Mouse (Mus musculus) liver, adult (tissue): ENCODE data around the gene Hoxd9.

Experiments
- GATA4 ChIP-seq: IDR thresholded peaks from 2 replicates; pipeline ENCODE4 v1.6.1; 2014; ENCODE audit warnings: mild to moderate bottlenecking, low read length; ENCODE audit not compliant: insufficient replicate concordance

Hoxd9 gene

DNA sequence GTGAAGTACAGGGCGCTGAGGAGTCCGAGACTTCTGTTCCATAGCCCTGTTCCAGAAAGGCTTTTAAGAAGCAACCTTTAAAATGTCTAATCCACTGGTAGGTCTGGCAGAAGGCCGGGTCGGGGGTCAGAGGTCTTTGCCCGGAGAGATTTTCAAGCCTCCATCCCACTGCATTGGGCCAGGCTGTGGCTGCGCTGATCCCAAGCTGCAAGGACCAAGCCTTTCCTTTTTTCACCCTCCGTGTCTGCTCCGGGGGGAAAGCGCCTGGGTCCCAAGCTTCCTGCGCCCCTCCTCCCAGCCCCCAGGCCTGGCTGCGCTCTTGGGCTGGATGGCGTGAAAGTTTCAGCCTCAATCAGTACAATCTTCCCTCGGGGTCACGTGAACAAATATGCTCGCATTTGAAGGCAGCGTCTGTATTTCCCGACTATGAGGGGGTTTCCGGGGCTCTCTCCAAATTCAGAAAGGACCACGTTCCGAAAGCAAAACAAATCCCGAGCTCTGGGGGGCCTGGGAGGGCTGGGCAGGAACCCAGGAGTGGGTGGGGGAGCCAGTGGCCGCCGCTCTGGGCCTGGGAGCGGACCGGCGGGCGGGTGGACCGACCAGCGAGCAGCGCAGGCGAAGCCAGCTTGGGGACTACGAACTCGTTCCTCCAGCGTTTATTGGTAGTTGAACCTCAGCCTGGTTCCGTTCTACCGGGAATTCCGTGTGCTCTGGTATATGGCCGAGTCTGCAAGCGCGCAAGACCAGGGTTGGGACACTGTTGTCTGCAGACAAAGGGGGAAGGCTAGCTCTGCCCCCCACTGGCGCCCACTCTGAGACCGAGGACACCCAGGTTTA, 38.5 kb downstream of the Hoxd9 start:
- TF ChIP-seq GATA4, result no peak

DNA sequence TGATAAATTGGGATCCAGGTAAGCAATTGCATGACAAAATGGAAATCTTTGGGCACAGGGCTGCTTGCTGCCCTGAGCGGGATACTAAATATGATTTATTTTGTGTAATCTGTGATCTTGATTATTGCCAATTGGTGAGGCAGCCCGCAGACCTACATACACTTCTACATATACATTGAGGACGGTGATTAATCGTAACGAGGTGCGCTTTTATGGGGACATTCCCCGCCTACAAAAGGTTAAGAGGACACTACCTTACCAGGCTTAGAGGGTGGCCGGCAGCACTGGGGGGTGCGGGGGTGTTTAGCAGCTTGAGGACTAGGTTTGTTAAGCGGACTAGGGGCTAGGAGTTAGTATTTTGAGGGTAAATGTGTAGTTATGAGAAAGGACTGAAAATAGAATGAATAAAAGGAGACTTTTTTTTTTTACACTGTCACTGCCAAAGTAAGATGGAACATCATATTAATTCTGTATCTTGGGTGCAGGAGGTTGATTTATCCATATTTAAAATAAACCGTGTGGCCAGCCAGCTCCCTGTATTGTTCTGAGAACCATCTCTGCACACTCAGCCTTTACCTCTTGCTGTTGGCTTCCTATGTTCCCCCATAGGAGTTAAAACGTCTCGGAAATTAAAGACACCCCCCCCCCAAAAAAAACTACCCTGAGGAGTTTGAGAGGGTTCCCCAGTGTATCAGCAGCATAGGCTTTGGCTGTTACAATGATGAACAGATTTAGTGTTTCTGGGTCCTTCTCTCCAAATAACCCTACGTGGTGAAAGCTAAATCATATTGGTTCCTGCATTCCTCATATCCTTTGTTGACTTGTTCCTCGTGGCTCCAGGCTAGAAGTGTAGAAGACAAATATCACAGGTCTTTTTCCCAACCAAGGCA, 39.4 kb downstream of the Hoxd9 start:
- TF ChIP-seq GATA4, result no peak

DNA sequence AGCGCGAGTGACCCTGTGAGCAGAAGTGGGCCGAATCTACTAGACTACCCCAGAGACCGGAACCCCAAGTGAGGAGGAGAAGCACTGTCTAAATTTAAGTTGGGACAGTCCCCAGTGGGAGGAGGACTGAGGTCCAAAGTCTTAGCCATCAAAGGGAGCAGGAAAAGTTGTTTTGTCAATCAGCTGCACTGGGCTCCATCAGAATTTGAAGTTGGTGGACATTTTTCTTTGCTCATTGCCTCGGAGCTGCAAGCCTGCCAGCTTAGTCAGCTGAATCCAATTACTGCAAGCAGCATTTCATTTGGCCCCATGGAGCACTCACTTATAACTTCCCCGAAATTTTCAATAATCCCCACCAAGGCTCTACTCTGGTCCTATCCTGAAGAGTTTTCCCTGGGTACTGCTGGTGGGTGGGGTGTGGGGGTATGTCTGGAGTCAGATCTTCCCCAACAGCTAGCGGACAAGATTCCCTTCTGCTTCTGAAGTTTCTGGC, 40.1 kb downstream of the Hoxd9 start:
- no peak for TF ChIP-seq GATA4

DNA sequence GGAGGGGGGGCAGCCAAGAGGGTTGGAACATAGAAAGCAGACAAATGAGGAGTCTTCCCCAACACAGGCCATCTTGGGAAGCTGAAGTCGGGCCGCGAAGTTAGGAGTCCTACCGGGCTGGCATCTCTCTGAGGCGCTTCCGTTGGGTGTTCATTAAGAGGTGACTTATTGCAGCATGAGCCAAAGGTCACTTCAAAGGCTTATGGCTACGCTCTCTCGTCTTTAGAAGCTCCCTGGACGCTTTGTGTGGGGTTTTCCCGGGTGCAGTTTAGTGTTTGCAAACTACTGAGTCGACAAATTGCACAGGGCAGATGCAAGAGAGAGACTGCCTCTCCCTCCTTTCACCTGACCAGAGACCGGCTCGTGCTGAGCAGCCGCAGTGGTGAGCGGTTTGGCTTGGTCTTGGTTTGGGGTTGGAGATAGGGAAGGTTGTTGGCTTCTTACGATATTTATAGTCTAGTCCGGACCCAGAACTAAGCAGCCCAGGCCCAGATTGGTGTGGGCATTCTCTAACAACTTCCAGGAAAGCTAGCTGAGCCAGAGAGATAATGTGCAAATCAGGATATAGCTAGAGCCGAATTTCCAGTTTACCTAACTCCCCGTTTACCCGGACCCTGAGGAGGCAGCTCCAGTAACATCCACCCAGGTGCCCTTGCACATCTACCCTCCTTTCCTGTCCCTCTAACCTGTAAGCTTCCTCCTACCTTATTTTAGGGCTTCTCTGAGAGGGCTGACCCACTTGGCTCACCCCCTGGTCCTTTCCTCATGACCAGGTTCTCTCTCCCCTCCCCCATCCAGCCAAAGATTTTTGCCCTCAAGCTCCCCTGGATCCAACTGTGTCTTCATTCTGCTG, 41.3 kb downstream of the Hoxd9 start:
- TF ChIP-seq GATA4, result no peak

DNA sequence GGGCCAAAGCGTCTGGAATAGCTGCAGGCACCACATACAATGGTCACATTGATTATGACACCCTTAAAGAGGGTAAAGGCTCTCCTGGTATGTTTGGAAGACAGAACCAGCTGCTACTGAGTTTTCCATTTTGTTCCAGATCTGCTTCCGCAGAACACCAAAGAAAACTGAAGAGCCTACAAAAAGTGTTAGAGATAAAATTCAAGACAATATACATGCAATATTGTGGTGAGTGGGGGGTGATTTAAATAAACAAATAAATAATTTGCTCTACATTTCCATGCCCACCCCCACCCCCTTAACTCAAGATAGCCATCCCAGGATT, 41.9 kb downstream of the Hoxd9 start:
- no peak for TF ChIP-seq GATA4

DNA sequence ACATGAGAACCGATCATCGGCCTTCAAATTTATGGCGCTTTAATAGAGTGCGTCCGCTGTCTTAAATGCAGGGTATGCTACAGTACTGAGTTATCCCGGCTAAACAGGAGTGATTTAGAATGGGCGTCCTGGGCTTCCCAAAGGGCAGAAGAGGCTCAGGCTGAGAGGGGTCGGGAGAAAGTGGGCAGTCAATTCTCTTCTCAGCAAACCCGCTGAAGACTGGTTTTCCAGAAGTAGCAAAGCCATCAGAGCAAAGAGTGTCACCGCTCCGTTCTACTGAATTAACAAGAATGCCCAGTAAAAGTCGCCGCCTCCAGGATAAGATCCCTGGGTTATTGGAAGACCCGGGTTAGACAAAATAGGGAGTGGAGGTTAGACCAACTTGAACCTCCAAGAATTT, 42.3 kb downstream of the Hoxd9 start:
- TF ChIP-seq GATA4, result no peak

DNA sequence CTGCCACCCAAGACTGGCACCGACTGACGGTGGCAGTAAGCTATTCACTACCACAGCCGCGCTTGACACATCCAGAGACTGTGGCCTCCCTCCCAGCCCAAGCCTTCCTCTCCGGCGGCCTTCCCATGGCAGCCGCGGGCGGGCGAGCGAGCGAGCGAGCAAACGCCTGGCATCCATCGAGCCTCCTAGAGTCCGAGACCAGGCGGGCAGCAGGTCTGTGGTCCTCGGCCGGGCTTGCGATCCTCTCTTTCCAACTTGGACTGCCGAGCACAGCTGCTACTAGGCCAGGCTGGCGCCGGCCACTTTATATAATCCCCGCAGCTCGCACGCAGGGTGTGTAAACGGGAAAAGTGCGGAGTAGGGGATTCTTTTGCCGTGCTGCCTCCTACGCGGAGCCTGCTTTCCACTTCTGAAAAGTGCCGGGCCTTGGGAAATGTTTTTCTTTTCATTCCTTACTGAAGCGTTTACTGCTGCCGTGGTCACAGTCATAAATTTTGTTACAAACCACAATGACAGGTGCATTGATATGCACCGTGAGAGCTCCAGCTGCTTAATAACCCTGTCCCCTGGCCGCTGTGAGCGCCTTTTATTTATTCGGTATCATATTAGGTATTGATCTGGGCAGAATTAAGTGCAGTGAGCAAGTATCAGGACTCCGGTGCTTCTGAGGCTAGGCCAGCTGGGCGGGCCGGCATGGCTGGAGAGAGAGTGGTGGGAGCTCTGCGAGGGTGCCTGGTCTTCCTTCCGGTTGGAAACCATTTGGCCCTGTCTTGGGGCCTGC, 43.0 kb downstream of the Hoxd9 start:
- TF ChIP-seq GATA4, result no peak

DNA sequence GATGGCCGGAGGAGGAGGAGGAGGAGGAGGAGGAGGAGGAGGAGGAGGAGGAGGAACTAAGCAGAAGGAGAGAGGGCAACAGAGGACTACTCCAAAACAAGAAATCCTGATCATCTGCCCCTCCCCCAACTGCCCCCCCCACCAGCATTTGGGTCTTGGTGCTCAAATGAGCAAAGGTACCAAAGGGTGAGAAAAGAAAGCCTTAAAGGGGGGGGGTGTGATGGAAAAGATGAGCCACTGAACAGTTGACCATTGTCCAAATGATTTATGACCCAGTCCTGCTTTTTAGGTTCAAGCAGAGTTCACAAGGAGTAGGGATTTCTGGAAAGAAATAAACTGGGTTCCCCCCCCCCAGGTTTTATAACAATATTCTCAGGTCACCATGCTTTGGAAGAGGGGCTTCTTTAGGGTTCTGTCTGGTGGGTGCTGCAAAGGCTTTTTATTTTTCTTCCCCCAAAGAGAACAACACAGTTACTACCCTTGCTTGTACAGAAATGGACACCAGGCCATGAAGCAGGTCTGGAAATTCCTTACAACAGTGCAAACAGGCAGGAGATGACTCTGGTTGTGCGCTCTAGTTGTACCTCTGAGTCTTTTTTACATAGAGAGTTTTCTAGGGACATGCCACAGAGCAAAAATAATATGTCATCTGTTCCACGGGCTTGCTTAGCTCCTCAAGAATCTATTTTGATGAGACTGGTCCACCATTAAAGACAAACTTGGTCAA, 43.9 kb downstream of the Hoxd9 start:
- no peak for TF ChIP-seq GATA4

DNA sequence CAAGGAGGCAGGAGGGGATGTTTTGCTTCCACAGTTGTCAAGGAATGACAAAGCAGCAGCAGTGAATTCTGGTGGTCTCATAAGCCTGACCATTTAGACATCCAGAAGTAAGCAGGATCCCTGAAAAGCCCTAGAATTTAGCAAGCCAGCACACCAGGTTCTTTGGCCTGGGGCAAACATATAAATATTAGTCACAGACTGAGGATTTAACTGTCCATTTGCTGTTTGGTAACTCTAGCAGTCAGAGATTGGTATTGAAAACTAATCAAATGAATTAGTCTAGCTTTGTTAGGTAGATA, 44.4 kb downstream of the Hoxd9 start:
- no peak for TF ChIP-seq GATA4

DNA sequence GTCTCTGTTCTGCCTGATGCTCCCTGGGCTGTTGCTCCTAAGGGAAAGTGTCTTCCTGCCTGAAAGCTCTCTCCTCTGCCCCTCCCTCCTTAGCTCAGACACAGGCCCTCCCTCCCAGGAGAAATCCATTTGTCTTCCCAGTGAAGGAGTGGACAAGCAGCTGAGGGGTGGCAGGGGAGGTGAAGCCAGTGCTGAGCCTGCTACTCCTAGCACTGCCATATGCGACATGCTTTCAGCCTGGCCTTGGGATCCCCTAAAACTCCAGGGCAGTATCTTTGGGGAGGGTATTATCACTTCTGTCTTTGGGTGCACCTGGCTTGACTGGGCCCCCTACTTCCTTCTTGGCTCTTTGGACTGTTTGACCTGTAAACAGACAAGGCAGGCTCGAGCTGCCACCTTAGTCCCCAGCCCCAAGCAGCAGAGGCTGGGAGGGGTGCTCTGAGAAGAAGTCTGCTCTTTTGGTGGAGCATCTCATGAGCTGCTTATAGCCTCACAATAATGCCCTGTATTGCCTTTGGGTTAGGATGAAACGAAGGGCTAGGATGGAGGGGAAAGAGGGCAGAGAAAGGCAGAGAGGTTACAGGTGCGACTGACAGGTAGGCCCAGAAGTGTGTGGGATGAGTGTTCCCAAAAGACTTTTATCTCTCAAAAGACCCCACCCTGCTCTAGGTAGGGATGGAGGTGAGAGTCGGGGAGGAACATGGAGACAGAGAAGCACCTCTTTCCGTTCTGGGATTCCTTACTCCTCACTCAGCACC, 48.2 kb downstream of the Hoxd9 start:
- TF ChIP-seq GATA4, result no peak

DNA sequence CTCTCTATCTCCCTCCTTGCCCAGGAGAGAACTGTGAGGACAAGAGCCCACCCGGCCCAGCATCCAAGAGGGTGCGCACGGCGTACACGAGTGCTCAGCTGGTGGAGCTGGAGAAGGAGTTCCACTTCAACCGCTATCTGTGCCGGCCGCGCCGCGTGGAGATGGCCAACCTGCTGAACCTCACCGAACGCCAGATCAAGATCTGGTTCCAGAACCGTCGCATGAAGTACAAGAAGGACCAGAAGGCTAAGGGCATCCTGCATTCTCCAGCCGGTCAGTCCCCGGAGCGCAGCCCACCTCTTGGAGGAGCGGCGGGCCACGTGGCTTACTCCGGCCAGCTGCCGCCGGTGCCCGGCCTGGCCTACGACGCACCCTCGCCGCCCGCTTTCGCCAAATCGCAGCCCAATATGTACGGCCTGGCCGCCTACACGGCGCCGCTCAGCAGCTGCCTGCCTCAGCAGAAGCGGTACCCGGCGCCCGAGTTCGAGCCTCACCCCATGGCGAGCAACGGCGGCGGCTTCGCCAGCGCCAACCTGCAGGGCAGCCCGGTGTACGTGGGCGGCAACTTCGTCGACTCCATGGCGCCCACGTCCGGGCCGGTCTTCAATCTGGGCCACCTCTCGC, 48.9 kb downstream of the Hoxd9 start:
- TF ChIP-seq GATA4, result no peak

DNA sequence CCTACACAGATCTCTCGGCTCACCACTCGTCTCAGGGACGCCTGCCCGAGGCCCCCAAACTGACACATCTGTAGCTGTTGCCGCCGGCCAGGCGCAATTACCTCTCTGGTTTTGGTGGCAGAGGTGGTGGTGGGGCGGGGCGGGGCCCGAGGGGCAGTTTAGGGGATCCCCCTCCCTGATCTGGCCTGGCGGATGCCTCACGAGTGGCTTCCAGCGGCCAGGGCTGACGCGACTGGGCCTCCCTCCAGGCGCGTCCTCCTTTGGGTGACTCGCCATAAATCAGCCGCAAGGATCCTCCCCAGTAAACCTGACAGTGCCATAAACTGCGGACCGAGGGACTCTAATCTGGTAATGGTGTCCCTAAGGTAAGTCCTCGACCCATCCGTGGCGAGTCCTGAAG, 49.5 kb downstream of the Hoxd9 start:
- no peak for TF ChIP-seq GATA4

DNA sequence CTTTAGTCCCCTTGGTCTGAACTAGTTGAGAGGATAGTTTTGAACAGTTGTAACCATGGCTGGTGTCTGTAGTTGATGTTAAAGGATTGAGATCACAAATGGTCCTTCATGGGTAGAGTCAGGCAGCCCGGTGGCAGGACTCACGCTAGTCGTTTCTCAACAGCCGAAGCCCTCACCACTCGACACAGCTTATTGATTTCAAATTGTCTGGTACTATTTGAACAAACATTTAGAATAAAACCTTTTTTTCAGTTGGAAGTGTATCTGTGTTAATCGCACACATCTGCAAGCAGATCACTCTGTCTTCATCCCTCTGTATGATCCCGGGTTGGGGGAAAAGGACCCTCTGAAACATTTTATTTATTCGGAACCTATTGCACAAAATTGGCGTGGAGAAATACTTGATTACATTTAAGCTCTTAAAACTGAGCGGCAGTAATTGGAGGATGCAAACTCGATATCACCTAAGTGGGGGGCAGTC, 50.2 kb downstream of the Hoxd9 start:
- TF ChIP-seq GATA4, result no peak

DNA sequence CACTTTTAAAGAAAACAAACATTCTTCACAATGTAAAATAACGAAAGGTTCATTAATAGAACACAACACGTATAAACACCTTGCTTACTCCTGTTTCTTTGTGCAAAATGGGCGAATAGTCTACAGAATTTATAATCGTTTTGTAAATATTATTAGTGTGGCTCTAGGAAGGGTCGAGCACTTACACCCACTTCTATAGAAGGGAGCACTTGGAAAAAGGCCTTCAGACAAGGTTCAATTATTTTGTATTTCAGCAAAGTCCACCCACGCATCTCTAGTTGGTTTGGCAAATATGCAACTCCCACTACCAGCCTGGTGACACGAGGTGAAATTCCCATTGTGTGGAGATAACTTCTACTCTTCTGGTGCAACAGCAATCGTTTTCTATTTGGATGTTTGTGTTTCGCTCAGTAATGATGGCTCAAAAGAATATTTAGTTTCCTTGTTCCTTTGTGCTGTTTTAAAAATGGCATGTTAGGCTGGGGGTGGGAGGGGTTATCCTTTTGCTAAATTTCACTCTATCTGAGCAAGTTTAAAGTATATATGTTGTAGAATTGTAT, 51.0 kb downstream of the Hoxd9 start:
- TF ChIP-seq GATA4, result no peak
